Mouse (Mus musculus): ENCODE results near the gene Phex.

The Phex gene

DNA sequence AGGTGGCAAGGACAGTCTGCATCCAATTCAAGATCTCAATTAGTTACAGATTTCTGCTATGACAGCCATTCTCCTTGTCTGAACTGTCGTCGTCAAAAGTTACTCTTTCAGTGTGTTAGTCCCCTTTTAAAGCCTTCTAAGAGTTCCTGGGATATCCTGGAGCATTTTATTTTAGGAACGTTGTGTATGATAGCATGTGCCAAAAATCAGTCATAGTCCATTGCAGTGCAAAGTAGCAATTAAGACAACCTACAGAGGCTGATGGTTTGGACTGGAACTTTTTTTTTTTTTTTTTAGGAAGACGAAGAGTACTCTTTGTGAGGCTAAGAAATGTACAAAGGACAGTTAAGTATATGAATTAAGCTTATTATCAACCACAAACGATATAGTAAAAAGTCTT lies at the start of gene Phex:
TSS of gene Phex (minus strand) at position 101 of the 400 bp plus-strand sequence.
- DNase-seq (ENCODE audit: low read depth, low spot score), result no peak

DNA sequence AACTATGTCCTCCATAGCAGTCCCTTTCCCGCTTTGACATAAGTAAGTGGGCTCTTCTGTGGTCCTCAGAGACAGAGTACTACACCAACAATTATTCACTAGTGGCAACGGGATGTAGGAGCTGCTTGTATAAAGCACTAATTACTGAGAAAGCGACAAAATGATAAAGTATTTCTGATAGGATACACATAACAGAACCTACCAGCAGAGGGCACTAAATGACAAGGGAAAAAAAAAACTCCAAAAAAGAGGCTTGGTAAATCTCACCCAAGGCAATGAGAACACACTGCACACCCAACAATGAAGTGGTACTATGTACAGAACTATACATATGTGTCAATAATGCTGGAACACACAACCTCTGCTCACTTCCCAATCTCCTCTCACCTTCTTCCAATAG lies 47.6 kb upstream of the Phex start:
- no peak for DNase-seq (ENCODE audit: low read depth, low spot score)

DNA sequence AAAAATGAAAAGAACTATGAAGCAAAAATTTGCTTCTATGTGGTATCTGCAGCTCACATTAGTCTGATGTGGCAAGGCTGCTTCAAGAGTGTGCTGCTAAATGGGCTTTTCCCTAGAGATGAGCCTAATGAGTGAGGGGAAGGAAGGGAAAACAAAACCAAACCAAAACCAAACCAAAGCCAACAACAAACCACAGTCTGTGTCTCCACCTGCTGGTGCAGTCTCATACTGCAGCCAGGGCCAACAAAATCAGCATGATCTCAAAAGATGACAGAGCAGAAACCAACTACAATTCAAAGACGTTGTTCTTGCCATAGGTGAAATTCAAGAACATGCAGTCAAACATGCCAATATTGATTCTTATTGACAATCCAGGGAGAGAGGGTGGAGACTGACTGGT lies 39.3 kb upstream of the Phex start:
- peak; percentile 20 for DNase-seq (ENCODE audit: low read depth, low spot score)

DNA sequence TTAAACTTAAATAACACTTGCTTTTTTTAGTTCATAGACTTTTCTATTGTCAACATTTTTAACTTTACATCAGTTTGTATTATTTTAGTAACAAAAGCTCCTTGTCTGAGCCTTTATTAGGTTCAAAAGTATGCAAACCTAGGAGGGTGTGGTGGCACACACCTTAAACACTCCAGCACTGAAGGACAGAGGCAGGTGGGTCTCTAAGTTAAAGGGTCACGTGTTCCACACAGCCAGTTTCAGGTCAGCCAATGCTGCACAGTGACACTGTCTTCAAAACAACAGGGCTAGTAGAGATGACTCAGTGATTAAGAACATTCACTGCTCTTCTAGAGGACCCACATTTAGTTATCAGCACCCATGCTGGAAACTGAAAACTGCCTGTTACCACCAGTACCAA lies 33.9 kb upstream of the Phex start:
- DNase-seq (ENCODE audit: low read depth, low spot score), result no peak

DNA sequence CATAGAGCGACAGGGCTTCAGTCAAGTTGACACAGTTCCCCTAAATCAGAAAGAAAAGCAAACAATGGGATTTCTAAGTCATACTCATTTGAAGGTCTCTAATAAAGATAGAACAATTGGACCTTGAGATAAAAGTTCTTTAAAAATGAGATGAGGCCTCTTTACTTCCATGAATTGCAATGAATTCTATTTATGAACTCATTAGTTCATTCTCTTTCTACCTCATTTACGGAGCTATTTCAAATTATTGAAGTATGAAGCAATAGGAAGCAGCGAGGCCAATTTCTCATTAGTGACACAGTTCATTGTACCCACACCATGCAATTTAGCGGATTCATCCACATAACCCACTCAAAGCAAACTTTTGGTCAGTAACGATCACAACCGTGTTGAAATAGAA lies 32.3 kb upstream of the Phex start:
- no peak for DNase-seq (ENCODE audit: low read depth, low spot score)

DNA sequence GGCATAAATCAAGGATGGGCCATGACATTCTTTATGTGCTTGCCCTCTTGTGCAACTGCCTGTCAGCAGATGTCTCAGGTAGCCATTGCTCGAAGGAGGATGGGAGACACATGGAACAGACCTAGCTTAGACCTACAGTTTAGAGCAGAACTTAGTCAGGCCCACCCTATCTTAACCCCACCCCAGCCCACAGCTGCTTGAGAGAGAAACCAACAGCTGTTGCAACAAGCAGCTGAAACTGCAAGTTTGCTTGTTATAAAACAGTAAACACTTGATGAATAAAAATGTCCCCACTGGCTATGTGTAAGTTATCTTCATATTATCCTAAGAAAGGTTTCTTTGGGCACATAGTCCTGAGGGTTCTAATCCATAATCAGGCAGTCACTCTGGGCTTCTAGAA lies 19.7 kb upstream of the Phex start:
- DNase-seq (ENCODE audit: low read depth, low spot score), result no peak

DNA sequence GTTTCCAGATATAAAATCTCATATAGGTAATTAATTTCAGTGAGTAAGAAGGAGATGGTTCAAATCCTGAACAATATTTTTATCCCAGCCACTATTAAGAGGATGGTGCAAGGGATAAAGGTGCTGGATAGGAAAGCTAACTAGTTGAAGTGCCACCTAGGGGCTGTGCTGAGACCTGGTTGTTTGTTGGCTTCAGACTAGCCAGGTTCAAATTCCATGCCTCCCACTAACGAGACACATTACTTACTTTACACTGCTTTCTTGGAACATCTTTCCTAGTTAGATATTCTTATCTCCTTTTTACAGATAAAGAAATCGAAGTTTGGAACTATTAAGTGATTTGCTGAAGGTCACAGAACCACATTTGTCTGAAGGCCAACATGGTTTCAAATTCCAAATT lies 4.3 kb upstream of the Phex start:
- no peak for DNase-seq (ENCODE audit: low read depth, low spot score)

DNA sequence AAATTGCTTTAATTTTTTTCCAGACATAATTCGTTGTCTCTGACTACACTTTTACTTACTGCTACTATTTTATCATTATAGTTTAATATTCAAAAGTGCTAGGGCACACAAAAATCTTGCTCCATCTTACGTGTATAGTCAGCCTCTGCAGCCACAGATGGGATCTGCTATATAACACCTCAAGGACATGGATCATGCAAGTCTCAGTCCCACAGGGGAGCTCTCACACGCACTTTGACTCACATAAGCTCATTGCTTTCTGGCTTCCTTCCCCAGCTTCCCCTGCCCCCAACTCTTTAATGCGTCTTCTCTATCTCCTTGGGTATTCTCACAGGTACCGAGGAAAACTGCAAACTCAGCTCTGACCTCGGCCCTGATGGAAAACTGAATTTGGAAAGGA lies 10.2 kb downstream of the Phex start:
- no peak for DNase-seq (ENCODE audit: low read depth, low spot score)

DNA sequence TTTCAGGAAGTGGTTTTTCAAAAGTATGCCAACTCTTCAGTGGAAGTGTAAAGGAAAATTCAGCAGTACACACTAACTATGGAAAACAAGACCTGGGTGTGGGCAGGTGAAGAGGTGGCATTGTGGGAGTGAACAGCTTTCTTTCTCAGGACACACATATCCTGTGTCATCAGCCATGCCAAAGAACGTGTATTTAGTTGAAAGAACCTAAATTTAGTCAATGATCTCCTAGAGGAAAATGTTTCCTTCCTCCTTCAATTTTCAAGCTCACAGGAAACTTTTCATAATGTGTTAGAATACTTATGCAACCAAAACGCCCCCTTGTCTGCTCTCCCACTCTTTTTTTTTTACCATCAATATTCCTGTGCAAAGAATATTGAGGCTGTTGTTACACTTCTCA lies 23.9 kb downstream of the Phex start:
- DNase-seq (ENCODE audit: low read depth, low spot score), result no peak

DNA sequence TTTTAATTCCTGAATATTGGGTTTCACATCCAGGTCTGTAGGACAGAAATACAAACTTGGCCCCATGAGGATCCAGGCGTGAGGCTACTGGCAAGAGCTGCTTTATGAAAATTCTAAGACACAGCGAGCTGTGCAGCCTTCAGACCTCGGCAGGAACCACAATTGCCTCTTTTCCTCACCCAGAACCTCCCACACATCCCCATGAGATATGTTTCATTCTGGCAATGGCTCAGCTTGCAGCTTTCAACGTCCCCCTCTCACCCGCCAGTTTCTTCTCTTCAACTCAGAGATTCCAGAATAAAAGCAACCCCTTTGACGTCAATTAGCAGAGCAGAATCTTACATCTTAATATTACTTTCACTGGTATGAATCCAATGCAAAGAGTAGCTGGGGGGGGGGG lies 25.0 kb downstream of the Phex start:
- no peak for DNase-seq (ENCODE audit: low read depth, low spot score)

DNA sequence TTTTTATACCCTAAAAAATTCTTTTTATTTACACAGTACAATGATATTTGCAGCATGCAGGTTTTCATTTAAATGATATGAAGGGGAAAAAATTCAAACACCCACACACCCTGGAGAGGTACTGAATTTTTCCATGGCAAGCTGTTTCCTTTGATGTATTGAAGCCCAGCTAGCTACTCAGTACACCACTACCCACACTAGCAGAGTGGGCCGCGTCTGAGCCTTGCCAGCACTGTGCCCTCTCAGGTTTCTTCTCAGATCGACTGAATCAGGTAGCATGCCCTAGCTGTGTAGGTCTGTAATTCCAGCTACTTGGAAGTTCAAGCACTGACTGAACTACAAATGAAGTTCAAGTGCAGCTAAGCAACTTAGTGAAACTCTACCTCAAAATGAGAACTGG lies 26.7 kb downstream of the Phex start:
- DNase-seq (ENCODE audit: low read depth, low spot score), result no peak

DNA sequence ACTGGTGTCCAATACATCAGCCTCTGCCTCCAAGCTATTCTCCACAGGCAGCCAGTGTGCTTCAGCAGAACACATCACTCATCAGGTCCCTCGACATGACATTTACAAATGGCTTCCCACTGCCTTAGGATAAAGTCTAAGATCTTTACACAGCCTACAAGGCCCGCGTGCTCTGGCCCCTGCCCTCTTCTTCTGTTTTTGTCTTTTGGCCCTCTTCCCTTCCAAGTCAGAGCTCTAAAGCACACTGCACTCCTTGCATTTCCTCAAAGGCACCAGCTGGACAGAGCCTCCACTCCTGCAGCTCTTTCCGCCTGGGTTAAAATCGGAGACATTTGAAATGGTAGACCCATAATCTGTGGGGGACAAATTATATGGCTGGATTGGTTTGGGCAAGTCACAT lies 28.1 kb downstream of the Phex start:
- DNase-seq (ENCODE audit: low read depth, low spot score), result no peak

DNA sequence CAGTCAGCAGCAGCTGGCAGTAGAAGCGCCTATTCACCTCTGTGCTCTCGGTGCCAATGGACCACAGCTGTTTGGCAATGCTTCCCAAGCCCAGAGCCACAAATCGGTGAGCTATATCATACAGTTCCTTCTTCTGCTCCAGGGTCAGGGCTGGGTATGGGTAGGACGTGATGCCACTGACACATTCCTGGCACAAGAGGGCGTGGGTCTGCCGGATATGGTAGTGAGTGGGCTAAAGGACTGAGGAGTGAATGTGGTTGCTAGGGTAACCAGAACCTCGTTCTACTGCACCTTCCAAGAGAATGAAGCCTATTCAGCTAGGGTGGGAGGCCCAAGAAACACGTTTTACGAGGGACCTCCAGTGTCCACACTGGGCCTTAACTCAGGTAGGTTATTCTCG lies 36.3 kb downstream of the Phex start:
- no peak for DNase-seq (ENCODE audit: low read depth, low spot score)

DNA sequence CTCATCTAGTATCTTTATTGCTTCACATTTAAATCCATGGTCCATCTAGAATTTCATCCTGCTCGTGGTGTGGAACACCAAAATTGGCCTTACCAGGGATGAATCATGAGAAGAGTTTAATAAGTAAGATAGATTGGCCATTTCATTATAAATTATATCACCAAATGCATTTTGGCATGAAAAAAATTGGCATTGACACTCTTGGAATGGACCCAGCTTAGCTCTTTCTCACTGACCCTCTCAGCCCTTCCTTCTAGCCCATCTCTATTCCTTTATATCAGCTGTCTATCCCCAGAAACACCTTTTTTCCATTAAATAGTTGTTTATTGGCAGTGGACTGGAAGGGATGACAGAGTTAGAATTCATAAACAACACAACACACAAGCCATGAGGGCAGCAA lies 37.7 kb downstream of the Phex start:
- no peak for DNase-seq (ENCODE audit: low read depth, low spot score)

DNA sequence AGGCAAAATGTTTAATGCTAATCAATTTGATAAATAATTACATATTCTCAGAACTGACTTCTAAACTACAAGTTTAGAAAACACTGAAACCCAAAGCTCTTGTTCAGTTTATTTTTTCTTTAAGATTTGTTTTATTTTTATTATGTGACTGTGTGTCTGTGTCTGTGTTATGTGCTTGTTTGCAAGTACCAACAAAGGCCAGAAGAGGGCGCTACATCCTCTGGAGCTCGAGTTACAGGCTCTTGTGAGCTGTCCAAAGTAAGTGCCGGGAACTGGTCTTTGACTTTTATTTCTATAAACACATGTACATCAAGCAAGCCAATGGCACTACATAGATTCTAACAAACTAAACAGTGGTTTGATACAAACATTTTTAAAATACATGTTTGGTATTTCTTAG lies 41.2 kb downstream of the Phex start:
- DNase-seq (ENCODE audit: low read depth, low spot score), result no peak

DNA sequence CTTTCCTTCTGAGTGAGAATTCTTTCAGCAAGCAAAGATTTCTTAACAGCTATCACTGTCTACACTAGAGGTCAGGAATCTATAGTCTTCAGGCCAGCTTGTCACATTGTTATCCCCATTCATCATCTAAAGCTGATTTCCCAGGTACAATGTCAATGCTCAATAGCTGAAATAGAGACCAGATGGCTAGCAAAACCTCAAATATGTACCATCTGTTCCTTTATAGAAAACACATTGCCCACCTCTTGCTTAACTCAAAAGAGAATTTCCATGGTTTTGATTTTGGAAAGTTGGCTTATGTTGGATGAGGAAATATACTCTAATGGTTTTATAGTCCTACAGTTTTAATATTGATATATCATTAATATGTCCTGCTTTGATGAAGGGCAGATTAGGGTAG lies 45.9 kb downstream of the Phex start:
- no peak for DNase-seq (ENCODE audit: low read depth, low spot score)

DNA sequence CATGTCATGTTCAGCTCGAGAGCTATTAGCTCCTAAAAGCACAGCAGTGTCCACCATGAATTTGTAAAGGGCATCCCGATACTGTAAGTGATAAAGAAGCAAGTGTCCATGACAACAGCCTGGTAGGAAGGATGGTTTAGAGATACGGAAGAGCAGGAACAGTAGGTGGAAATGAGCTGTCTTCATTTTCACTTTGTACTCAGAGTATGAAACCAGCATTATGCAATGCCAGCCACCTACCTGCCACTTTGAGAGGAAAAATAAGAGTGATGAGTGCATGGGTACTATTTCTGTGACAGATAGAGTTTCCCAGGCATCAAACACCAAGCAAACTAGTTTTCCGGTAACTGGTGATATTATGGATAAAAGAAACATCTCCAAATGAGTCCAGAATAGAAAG lies 59.6 kb downstream of the Phex start:
- no peak for DNase-seq (ENCODE audit: low read depth, low spot score)

DNA sequence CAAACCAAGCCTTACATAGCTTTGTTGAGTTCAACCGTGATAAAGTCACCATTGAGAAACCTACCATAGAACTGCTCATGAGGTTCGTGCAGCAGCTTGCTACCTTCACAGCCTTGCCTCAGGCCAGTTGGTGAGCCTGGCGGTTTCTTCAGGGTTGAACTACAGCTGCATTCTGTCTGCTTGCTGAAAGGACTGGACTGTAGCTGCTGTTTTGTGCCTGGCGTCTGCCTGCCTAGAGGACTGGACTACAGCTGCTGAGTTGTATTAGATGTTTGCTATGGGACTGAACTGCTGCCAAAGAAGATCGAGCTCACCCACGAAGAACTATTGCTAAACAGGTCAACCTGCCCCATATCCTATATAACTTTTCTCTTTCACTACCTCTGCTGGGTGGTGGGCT lies 68.9 kb downstream of the Phex start:
- no peak for DNase-seq (ENCODE audit: low read depth, low spot score)

DNA sequence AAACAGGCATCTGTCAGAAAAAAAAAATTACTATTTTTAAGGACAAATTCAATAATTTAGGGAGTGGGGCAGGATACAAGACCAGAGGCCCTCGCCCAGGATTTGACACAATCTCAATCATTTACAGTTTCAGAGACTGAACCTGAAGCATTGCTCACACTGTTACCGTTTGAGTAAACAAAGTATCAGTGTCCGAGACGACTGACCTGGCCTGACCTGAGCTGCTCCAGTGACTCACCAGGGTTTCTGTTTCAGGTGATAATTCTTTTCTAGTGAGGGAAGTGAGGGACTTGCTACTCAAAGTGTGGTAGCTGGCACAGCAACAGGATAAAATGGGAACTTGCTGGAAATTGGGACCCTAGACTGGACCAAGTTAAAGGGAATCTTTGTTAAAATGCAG lies 80.4 kb downstream of the Phex start:
- DNase-seq (ENCODE audit: low read depth, low spot score), result no peak

DNA sequence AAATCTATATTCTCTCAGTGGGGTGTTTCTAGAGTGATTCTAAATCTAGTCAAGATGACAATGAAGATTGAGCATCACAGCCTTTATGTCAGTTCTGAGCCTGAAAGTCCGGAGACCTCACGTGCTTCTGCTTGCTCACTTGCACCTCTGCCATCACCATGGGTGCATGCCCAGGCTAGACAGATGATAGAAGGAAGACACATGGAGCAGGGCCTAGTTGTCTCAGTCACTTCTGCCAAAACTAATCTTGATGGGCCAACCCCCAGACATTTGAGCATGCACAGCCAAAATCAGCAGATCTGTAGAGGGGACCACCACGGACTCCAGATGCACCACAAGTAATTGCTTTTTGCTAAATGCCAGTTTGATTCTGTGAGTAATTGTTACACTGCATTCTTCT lies 85.3 kb downstream of the Phex start:
- no peak for DNase-seq (ENCODE audit: low read depth, low spot score)

DNA sequence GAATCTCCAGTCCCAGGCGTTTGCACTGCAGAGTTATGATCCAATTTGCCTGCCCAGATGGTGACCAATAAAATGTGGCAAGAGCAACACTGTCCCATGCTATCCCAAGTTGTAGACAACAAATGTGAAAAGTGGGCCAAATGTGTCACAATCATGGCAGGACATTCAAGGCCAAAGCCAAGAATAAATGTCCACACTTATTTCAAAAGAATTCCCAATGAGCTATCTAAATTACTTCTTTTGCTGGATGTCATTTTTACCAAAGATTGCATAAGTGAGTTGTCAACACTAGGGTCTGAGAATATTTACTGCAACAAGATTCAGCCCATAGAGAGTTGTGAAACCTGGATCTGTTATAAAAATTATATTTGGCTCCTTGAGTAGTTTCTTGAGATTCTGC lies 86.7 kb downstream of the Phex start:
- no peak for DNase-seq (ENCODE audit: low read depth, low spot score)

DNA sequence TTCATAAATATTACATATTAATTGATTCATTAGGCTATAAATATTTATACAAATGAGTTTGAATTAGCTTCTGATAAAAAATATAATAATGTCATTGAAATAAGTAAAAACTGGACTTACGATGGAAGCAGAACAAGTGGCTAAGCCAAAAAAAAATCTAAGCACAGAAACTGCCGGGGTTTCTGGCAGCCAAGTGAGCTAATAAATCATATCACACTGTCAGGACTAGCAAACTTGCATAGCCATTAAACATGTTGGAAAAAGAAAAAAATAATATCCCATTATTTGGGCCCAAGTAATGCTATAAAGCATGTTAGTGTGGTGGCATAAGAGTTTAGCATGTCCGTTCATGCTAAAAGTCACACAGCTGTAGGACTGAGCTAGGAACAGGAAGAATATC lies 87.4 kb downstream of the Phex start:
- no peak for DNase-seq (ENCODE audit: low read depth, low spot score)

DNA sequence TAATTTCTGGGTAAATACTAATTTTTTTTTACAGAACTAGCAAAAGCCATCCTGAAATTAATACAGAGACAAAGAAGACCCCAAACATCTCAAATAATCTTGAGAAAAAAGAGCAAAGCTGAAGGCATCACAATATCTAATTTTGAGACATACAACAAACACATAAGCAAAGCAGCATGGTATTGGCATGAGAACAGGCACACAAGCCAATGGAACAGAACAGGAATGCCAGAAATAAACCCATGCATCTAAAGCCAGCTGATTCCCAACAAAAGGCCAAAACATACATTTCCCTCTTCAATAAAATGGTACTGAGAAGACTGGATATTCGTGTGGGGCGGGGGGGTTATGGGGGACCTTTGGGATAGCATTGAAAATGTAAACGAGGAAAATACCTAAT lies 90.7 kb downstream of the Phex start:
- no peak for DNase-seq (ENCODE audit: low read depth, low spot score)

DNA sequence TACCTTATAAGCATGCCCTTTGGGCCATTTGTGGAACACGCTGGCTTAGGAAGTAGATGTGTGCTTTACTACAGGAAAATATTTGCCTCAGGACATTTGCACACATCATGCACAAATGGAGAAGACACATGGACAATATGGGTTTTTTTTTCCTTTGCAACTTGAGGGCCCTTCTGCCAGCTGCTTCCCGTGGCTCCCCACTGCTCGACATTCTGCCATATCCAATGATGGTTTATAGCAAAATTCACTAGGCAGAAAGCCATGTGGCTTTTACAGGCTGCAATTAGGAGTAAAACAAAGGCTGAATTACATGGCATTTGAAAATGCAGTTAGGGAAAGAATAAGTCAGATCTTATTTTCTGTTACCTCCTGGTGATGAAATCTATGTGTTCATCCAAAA lies 104.8 kb downstream of the Phex start:
- DNase-seq (ENCODE audit: low read depth, low spot score), result no peak

DNA sequence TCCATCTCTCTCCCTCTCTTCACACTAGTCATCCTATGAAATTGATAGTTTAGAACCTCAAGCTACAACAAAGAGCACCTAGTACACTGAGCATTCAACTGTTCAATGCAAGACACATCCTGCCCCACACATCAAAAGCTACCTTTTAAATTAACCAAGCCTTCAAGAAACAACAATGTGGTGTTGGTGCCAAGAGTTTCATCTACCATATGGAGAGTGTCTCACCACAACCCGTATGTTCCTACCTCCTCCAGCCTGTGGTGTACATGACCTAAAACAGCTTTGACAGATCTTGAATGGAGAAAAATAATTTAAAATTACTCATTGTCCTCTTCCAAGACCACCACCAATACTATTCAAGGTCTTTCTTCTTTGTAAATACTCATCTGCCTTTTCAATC lies 106.9 kb downstream of the Phex start:
- DNase-seq (ENCODE audit: low read depth, low spot score), result no peak
